Mouse (Mus musculus) cortical plate, adult 2 months (tissue): ENCODE measurements around the gene Prkcd.

Experiments
- CTCF ChIP-seq: fragments of 200-500 bp; IDR thresholded peaks from 2 replicates; pipeline ENCODE4 v1.5.1; 2011; ENCODE audit warnings: mild to moderate bottlenecking, control low read depth, low read length; ENCODE audit not compliant: insufficient read depth; ENCODE audit errors: extremely low read depth
- POLR2A ChIP-seq: fragments of 200-500 bp; IDR thresholded peaks from 2 replicates; pipeline ENCODE4 v1.6.1; 2011; ENCODE audit warnings: mild to moderate bottlenecking, low read length, control low read depth; ENCODE audit not compliant: insufficient read depth; ENCODE audit errors: extremely low read depth

GRCm38 (mm10) chr14:30591417-30591816 is 34.6 kb downstream of the Prkcd start:
- no peak for TF ChIP-seq POLR2A
- TF ChIP-seq CTCF, result peak; percentile 81
